Mouse (Mus musculus) lung, embryonic 14.5 days (tissue): Measurements from ENCODE around the gene Icam1. TPM values are rescaled to one million over a fixed set of nuclear protein-coding genes. Genes with fewer than 3 reads are reported as not detected.

ENCODE experiments used
- ATAC-seq: fragments of 200-750 bp; cut with Nextera tagmentation; 2 replicates; pipeline ENCODE4 v1.8.0; 2017; ENCODE audit warnings: mild to moderate bottlenecking, moderate TSS enrichment, moderate library complexity; ENCODE audit not compliant: insufficient read depth
- DNase-seq: peaks from one replicate; pipeline ENCODE4 v3.0.0-alpha.2; 2015
- H3K27ac ChIP-seq: fragments of 300-500 bp; sonication (generic); 2 replicates; pipeline ENCODE4 v1.5.1; 2014; ENCODE audit warnings: low read depth, mild to moderate bottlenecking, moderate library complexity
- H3K27me3 ChIP-seq: fragments of 300-500 bp; sonication (generic); 2 replicates; pipeline ENCODE4 v1.6.1; 2014; ENCODE audit warnings: low read length, control low read depth; ENCODE audit not compliant: insufficient read depth
- H3K36me3 ChIP-seq: fragments of 300-500 bp; sonication (generic); 2 replicates; pipeline ENCODE4 v1.6.1; 2014; ENCODE audit warnings: control low read depth; ENCODE audit not compliant: insufficient read depth
- H3K4me1 ChIP-seq: fragments of 300-500 bp; sonication (generic); 2 replicates; pipeline ENCODE4 v1.6.1; 2014; ENCODE audit warnings: antibody characterized with exemption, control low read depth; ENCODE audit not compliant: insufficient read depth
- H3K4me2 ChIP-seq: fragments of 300-500 bp; sonication (generic); 2 replicates; pipeline ENCODE4 v1.6.1; 2014; ENCODE audit warnings: mild to moderate bottlenecking
- H3K4me3 ChIP-seq: fragments of 300-500 bp; sonication (generic); 2 replicates; pipeline ENCODE4 v1.5.1; 2014; ENCODE audit warnings: low read depth, low read length
- H3K9ac ChIP-seq: fragments of 300-500 bp; sonication (generic); 2 replicates; pipeline ENCODE4 v1.6.1; 2014
- H3K9me3 ChIP-seq: fragments of 300-500 bp; sonication (generic); 2 replicates; pipeline ENCODE4 v1.6.1; 2016; ENCODE audit warnings: low read depth, low read length, control low read depth
- CTCF ChIP-seq: IDR thresholded peaks from 2 replicates; pipeline ENCODE4 v1.5.1; 2016; ENCODE audit warnings: antibody characterized with exemption, low read depth
- WGBS: fragments of 180-500 bp; shearing (Covaris S2); extraction: QIAGEN DNeasy Blood & Tissue Kit; methylation state at CpG from one replicate; pipeline ENCODE4 v1.1.7; 2014; 5-methylcytosine and 5-hydroxymethylcytosine counted together
- microRNA counts: library from miRNA; unstranded; fragments of <30 nt; microRNA quantifications from one replicate; lab custom pipeline; 2016
- microRNA-seq: library from miRNA; unstranded; fragments of <30 nt; microRNA quantifications from one replicate; pipeline ENCODE4, GENCODE M21; 2016; ENCODE audit warnings: borderline number of aligned reads
- polyA plus RNA-seq: library from polyadenylated mRNA; unstranded; fragments of >200 nt; fragmentation: Nextera tagmentation; extraction: Ambion mirVana; gene quantifications from 2 replicates; pipeline ENCODE4 v1.2.1, GENCODE M21; 2014

Icam1 gene
- polyA plus RNA-seq, 1 experiment from 2014 or later = 33.6 TPM

DNA sequence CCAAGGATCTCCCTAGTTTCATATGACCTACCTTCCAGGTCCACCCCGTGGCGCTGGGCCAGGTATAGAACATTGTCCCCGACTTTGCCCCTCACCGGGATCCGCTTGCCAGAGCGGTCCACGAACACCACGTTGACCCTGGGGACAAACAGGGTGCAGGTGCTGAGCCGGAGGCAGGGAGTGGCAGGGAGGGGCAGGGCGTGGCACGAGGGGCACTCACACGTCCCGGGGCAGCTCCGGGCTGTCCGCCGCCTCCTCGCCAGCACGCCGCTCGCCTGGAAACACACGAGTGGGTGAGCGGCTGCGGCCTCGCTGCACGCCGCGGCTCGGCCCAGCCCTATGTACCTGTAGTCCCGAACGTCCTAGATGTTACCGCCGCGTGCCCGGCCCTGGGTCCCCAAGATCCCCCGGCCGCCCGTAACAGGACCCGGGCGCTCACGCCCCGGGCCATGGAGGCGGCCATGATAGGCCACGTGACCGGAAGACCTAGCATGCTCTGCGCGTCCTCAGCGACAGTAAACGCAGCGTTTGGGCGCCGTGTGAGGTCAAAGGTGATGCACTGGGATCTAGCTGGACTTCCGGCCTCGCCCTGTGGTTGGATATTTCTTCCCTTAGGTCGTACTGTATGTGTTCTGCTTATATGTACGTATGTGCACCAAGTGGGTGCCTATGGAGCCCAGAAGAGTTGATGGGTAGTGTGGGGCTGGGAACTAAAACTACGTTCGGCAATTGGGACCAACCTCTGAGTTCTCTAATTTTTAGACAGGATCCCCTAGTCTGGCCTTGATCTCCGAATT lies 57.5 kb downstream of the Icam1 start, which contains the start of the genes Gm49373 and Fdx1l:
TSS of gene Gm49373 (minus strand) at position 53 of the 797 bp plus-strand sequence.
TSS of gene Fdx1l (minus strand) at position 571 of the 797 bp plus-strand sequence.
- peak within 1 kb of the TSS; percentile 73 for H3K4me2 ChIP-seq
- no peak for TF ChIP-seq CTCF
- H3K36me3 ChIP-seq = peaks cover 56% of the 10 kb centered on the region
- peak; percentile 93 for ATAC-seq
- H3K27me3 ChIP-seq = no peaks in the 10 kb centered on the region
- 2% methylated on average over 58 of the region's 58 CpGs for WGBS
- peak within 1 kb of the TSS; percentile 91 for H3K4me3 ChIP-seq
- peak within 1 kb of the TSS; percentile 85 for H3K9ac ChIP-seq
- no peaks in the 10 kb centered on the region for H3K9me3 ChIP-seq
- no peaks in the 10 kb centered on the region for H3K4me1 ChIP-seq
- peak within 1 kb of the TSS; percentile 75 for H3K27ac ChIP-seq
- peak; percentile 96 for DNase-seq

DNA sequence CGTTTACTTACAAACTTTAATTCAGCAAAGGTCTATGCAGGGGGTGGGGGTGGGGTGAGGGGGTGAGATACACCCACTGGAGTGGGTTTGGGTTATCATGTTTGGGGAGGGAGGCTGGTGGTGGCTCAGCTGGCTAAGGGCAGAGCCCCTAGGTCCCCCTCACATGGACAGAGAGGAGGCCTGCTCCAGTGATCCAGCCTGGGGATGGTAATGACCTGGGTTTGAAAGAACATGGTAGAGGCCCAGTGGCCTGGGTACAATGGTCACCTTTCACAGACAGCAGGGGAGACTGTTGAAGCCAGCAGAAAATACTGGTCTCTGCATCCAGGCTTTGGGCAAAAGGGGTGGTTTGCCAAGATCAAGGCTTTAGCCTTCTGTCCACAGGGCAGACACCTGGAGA lies 58.4 kb downstream of the Icam1 start:
- Histone ChIP-seq H3K4me2 (no peak overlapping the region), H3K9me3 (no peaks in the 10 kb centered on the region), H3K27ac (no peak overlapping the region), H3K27me3 (no peaks in the 10 kb centered on the region), H3K4me3 (no peak overlapping the region), H3K36me3 (peaks cover 65% of the 10 kb centered on the region), H3K9ac (no peak overlapping the region), H3K4me1 (no peaks in the 10 kb centered on the region)
- TF ChIP-seq CTCF = no peak
- 70% methylated on average over 1 of the region's 1 CpGs for WGBS
- no peak for DNase-seq
- no peak for ATAC-seq

DNA sequence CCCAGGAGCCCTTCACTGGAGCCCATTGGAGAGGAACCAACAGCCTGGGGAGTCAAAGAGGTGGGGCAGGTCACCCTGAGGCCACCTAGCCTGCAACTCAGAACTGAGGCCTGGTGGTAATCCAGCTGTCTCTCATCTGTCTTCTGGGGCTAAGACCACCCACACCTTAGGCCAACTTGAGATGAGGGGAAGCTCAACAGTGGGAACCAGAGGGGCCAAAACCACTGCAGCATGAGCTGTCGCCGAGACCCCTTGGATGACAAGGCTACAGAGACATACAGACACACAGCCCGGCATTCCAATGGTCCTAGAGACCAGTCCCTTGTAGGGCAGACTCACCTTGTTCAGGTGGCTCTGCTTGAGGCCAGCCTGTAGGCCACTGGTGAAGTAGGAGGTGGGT lies 59.8 kb downstream of the Icam1 start:
- peaks cover 73% of the 10 kb centered on the region for H3K36me3 ChIP-seq
- 84% methylated on average over 3 of the region's 3 CpGs for WGBS
- no peak for ATAC-seq
- H3K9me3 ChIP-seq = no peaks in the 10 kb centered on the region
- H3K27ac ChIP-seq = no peak overlapping the region
- H3K9ac ChIP-seq = no peak overlapping the region
- TF ChIP-seq CTCF = no peak
- no peak overlapping the region for H3K4me3 ChIP-seq
- no peaks in the 10 kb centered on the region for H3K4me1 ChIP-seq
- no peak for DNase-seq
- H3K27me3 ChIP-seq = no peaks in the 10 kb centered on the region
- H3K4me2 ChIP-seq = no peak overlapping the region

MicroRNAs encoded within 50 kb of the gene (microRNA counts, 519-probe panel; counts per million panel counts)
- microRNA mmu-miR-1900 (lab: Ali Mortazavi, UCI) = 3,168 counts per million, percentile 61 among the panel's probes with 10 or more counts

Small RNA genes lying within 50 kb of the gene (microRNA-seq; reads per million reads assigned to microRNA genes)
- gene Mir1900 = not detected
- not detected for gene Mir7082

Other genes with a start within 250 kb of the Icam1 start
- gene Col5a3, start 200.9 kb upstream of the Icam1 start, polyA plus RNA-seq = 0.22 and 0.26 TPM in 2 replicates
- gene Rdh8, start 197.5 kb upstream of the Icam1 start, polyA plus RNA-seq = not detected in 2 replicates
- gene A230050P20Rik, start 147.3 kb upstream of the Icam1 start, polyA plus RNA-seq = 8.0 and 9.4 TPM in 2 replicates
- gene Angptl6, start 136.3 kb upstream of the Icam1 start, polyA plus RNA-seq = 1.9 and 2.9 TPM in 2 replicates
- 77.3 and 83.6 TPM in 2 replicates for gene Ppan, start 127.8 kb upstream of the Icam1 start, polyA plus RNA-seq
- gene Eif3g, start 117.4 kb upstream of the Icam1 start, polyA plus RNA-seq = 295 and 296 TPM in 2 replicates
- gene Dnmt1, start 56.1 kb upstream of the Icam1 start, polyA plus RNA-seq = 77.0 and 82.1 TPM in 2 replicates
- gene S1pr2, start 39.2 kb upstream of the Icam1 start, polyA plus RNA-seq = 58.0 and 62.3 TPM in 2 replicates
- gene Mrpl4, start 13.2 kb upstream of the Icam1 start, polyA plus RNA-seq = 156 and 166 TPM in 2 replicates
- 1.5 TPM in 2 replicates for gene Icam4, start 13.4 kb downstream of the Icam1 start, polyA plus RNA-seq
- gene Icam5, start 16.1 kb downstream of the Icam1 start, polyA plus RNA-seq = 0.09 and 0.31 TPM in 2 replicates
- 1.4 TPM in 1 of 2 replicates, not detected in the other for gene Zglp1, start 51.1 kb downstream of the Icam1 start, polyA plus RNA-seq
- gene Gm49373, start 57.1 kb downstream of the Icam1 start, polyA plus RNA-seq = 0.22 and 0.78 TPM in 2 replicates
- 59.4 and 66.1 TPM in 2 replicates for gene Fdx1l, start 57.6 kb downstream of the Icam1 start, polyA plus RNA-seq
- 2.3 and 3.0 TPM in 2 replicates for gene Gm38431, start 76.0 kb downstream of the Icam1 start, polyA plus RNA-seq
- 106 and 113 TPM in 2 replicates for gene Raver1, start 76.0 kb downstream of the Icam1 start, polyA plus RNA-seq
- gene Tyk2, start 115.3 kb downstream of the Icam1 start, polyA plus RNA-seq = 9.5 and 12.5 TPM in 2 replicates
- gene Cdc37, start 134.0 kb downstream of the Icam1 start, polyA plus RNA-seq = 352 and 353 TPM in 2 replicates
- 8.4 and 9.4 TPM in 2 replicates for gene Pde4a, start 149.7 kb downstream of the Icam1 start, polyA plus RNA-seq
- gene Keap1, start 223.4 kb downstream of the Icam1 start, polyA plus RNA-seq = 42.8 and 44.6 TPM in 2 replicates
- not detected in 2 replicates for gene S1pr5, start 232.5 kb downstream of the Icam1 start, polyA plus RNA-seq
- 33.7 and 34.7 TPM in 2 replicates for gene Atg4d, start 249.3 kb downstream of the Icam1 start, polyA plus RNA-seq